In the genomic region with DNA sequence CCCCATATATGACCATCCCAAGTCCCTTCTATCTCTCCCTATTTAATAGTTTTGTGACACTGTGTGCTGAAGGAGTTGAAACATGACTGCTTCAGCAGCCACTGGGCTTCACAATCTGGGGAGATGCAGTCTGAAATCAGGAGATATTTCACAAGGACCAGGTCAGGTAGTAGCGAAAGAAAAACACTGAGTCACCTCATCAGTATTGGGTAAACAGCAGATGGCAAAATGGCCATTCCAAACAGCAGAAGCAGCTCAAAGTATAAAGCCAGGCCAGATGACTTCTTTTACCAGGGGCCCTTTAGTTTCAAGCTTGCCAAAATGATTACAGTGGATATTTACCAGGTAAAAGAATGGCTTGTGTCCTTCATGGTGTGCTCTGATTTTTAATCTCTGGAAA, we compare ENCODE assay signal across 24 mouse cellular contexts.
"Had no signal": no experiment of that assay in that cellular context is flagged by ENCODE, and none has a peak within 500 bp of the region (broad histone marks: within the 10 kb centered on the region; RNA-seq: fewer than 3 reads in every experiment).

No protein-coding gene starts in this region.

- H3K27ac ChIP-seq: gastrocnemius, adult 2 months; heart, embryonic 10.5 days; hindbrain, embryonic 10.5 days; hindbrain, embryonic 12.5 days; hindbrain, embryonic 14.5 days; intestine, embryonic 15.5 days; layer of hippocampus, adult 2 months; left cerebral cortex, adult 2 months; limb, embryonic 10.5 days; limb, embryonic 12.5 days; liver, embryonic 13.5 days had no signal

- ATAC-seq: hindbrain, embryonic 16.5 days; inflammation-experienced regulatory T-cells, adult 6 months; intestine, embryonic 15.5 days; intestine, postnatal 0 days had no signal

- H3K9me3 ChIP-seq: heart, embryonic 10.5 days; heart, embryonic 12.5 days; hindbrain, embryonic 10.5 days; hindbrain, embryonic 12.5 days; intestine, embryonic 15.5 days; limb, embryonic 10.5 days; limb, embryonic 12.5 days; liver, embryonic 13.5 days had no signal

- DNase-seq: gastrocnemius, adult 2 months; gastrocnemius, postnatal 10 days; gastrocnemius, postnatal 25 days; heart, adult 18-20 months; heart, postnatal 10 days; heart, postnatal 4 days; kidney, adult 2 months; kidney, postnatal 10 days; kidney, postnatal 25 days; kidney, postnatal 4 days; liver, embryonic 13.5 days had no signal

- H3K27me3 ChIP-seq: heart, embryonic 12.5 days; hindbrain, embryonic 12.5 days; intestine, embryonic 15.5 days; limb, embryonic 12.5 days; liver, embryonic 13.5 days had no signal

- H3K4me2 ChIP-seq: heart, embryonic 12.5 days; hindbrain, embryonic 12.5 days; hindbrain, embryonic 14.5 days; intestine, embryonic 15.5 days; limb, embryonic 12.5 days; liver, embryonic 13.5 days had no signal

- H3K4me1 ChIP-seq: heart, embryonic 10.5 days; limb, embryonic 12.5 days; liver, embryonic 13.5 days had no signal

- H3K36me3 ChIP-seq: heart, embryonic 10.5 days; heart, embryonic 12.5 days; hindbrain, embryonic 10.5 days; hindbrain, embryonic 12.5 days; intestine, embryonic 15.5 days; limb, embryonic 10.5 days; limb, embryonic 12.5 days; liver, embryonic 13.5 days had no signal

- H3K4me3 ChIP-seq: gastrocnemius, adult 2 months; heart, embryonic 10.5 days; heart, embryonic 12.5 days; hindbrain, embryonic 10.5 days; hindbrain, embryonic 12.5 days; intestine, embryonic 15.5 days; layer of hippocampus, adult 2 months; left cerebral cortex, adult 2 months; limb, embryonic 10.5 days; limb, embryonic 12.5 days; liver, embryonic 13.5 days had no signal

- H3K9ac ChIP-seq: heart, embryonic 12.5 days; hindbrain, embryonic 12.5 days; hindbrain, embryonic 14.5 days; intestine, embryonic 15.5 days; limb, embryonic 12.5 days; liver, embryonic 13.5 days had no signal
